Mouse (Mus musculus) c-Kit-positive CD71-negative TER-119-negative erythroid progenitor cells, embryonic 14.5 days (primary cell): Measurements from ENCODE around the gene Sardh.

Experiments
- DNase-seq: peaks from one replicate; pipeline ENCODE4 v3.0.0-alpha.2; 2013; ENCODE audit warnings: low read depth

The Sardh gene

GRCm38 (mm10) chr2:27248211-27248610 lies at the start of gene Sardh:
Gene Sardh (minus strand): TSS chr2:27248337.
- DNase-seq, result no peak

DNA sequence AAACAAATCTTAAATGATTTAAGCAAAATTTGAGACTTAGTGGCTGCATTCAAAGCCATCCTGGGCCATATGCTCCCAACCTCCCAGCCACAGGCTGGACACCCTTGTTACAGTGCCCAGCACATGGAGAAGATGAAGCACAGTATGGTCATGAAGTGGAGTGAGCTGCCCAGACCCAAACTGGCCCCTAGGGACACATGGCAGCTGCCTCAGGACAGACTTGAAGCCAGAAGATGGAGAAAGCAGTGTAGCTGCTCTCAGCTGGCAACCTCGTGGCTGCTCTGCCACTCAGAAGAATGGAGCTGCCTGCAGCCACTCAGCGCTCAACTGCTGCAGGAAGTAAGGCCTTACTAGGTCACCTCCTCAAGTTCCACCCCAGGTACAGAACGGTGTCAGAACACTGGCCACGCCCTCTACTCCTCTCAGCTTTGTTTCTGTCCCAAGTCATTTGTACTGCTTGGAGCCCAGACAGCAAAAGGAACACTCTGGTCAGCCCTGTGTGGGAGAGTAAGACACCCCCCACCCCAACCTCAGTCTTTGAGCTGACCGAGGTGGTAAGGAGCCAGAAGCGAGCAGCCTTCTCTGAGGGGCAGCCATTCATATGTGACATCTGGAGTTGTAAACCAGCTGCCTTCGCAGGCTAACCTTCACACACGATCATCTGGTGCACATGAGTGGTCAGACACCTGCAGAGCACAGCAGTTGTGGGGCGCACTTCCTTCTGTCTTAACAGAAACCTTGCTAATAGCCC lies 48.7 kb upstream of the Sardh start:
- DNase-seq, result no peak

DNA sequence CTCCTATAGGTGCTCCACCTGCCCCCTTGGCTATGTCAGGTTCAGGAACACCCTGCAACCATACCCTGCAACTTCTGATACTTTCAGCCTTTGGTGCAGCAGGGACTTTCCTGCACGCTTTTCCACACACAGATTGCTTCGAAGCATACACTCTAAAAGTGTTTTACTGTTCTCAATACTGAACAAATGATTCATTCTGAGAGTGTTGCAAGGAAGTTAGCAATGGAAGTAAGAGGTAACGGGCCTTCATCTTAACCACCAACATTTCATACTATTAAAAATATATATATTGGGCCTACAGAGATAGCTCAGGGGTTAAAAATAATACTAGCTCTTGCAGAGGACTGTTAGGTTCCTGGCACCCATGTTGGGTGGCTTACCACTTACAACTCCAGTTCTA lies 46.6 kb upstream of the Sardh start:
- no peak for DNase-seq

GRCm38 (mm10) chr2:27289019-27289418 lies 40.9 kb upstream of the Sardh start:
- peak; percentile 74 for DNase-seq

GRCm38 (mm10) chr2:27286971-27287710 lies 39.0 kb upstream of the Sardh start:
- no peak for DNase-seq

DNA sequence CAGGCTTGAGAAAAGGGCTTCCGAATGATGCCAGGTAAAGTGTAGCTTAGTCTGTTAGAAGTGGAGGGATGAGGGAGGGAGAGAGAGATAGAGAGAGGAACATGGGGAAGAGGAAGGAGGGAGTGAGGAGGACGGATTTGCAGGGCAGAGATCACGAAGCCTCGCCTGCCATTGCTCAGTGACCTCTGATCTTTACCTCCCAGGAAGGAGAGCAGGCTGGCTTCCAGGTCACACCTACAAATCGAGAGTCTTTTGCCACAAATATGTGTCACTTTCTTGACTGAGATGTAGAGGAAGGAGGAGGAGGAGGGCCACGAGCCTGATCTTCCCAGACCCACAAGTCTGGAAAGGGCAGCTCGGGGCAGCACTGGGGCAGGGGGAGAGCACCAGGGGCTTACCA lies 36.3 kb upstream of the Sardh start:
- no peak for DNase-seq

- no peak for DNase-seq
These were observed 33.6 kb upstream of the Sardh start for GRCm38 (mm10) chr2:27281771-27282170.

DNA sequence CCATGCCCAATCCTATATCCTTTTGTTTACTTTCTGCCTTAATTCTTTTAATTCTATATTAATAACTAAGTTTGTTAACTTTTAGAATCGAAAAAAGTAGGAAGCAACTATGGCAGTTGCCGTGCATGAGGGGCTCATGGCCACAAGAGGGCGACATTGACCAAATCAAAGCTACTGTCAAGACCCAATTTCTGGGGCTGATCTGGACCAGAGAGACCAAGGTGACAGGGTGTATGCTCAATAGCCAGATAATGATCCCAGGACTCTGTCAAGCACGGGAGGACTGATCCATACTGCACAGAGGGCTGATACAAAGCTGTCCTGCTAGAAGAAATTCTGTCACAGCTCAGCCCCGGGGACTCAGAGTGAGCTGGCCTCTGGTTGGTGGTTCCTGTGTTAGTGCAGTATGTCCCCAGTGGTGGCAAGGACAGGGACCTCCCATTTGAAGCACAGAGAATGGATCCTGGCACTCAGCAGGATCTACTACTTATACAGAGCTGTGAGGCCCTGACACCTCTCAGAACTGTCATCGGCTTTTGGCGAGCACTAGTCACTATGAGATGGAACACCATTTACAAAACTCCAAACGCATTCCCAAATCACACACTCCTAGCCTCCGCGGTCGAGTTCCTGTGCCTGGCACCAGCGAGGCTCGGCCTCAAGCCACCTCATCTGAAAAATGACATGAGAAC lies 32.9 kb upstream of the Sardh start:
- peak; percentile 42 for DNase-seq

GRCm38 (mm10) chr2:27278859-27279258 lies 30.7 kb upstream of the Sardh start:
- DNase-seq, result no peak

DNA sequence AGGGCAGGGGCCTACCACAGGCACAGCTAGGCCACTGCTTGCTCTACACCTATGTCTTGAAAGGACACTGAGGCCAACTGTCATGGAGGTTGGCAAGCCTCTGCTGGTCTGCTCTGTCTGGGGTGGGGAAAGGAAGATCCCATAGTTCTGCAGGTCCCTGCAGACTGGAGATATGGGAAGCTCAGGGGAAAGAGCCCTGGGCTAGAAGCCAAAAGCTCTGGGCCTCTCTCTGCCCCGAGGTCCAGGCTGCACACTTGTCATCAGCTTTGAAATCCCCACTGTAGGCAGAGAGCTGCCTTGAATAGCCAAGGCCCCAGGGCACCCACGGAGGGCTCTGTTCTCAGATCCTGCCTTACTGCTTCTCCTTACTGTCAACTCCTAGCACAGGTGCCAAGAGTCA lies 20.2 kb upstream of the Sardh start:
- no peak for DNase-seq

DNA sequence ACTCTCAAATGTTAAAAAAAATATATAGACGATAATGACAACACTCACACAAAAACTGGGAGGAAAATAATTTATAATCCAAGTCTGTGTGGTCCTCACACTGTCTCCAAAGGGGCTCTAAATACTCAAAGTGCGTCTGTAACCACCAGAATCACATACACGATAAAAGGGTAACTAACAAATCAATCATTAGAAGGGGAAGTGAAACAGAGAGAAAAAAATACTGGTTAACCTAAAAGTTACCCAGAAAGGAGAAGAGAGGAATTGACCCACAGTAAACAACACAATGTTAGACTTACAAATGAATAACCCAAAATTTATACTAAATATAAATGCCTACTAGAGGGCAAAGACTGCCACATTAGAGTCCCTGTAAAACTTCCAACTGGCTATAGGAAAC lies 17.7 kb upstream of the Sardh start:
- DNase-seq, result no peak

- no peak for DNase-seq
These were observed 14.8 kb upstream of the Sardh start for GRCm38 (mm10) chr2:27262984-27263383.

- DNase-seq, result no peak
These were observed 3.3 kb upstream of the Sardh start for GRCm38 (mm10) chr2:27251434-27251833.

DNA sequence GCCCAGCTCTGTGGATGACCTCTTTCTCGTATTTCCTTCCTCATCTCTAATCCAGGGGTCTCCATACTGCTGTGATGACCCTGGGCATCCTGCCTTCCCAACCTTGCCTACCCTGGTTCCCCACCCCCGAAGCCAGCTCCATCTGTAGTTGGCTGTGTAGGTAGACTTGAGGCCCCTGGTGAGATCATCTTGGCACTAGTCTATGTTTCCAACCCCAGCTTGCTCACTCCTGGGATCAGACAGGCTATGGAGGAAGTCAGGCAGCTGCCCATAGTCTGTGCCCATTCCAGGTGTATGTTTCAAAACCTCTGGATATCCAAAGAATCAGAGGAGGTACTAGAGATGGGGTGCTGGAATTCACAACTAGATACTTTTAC lies 662 bp downstream of the Sardh start:
- no peak for DNase-seq

GRCm38 (mm10) chr2:27246712-27247486 lies 1.2 kb downstream of the Sardh start:
- DNase-seq, result no peak

GRCm38 (mm10) chr2:27245947-27246346 lies 2.2 kb downstream of the Sardh start:
- no peak for DNase-seq

GRCm38 (mm10) chr2:27237342-27237741 lies 10.8 kb downstream of the Sardh start:
- DNase-seq, result peak; percentile 36

DNA sequence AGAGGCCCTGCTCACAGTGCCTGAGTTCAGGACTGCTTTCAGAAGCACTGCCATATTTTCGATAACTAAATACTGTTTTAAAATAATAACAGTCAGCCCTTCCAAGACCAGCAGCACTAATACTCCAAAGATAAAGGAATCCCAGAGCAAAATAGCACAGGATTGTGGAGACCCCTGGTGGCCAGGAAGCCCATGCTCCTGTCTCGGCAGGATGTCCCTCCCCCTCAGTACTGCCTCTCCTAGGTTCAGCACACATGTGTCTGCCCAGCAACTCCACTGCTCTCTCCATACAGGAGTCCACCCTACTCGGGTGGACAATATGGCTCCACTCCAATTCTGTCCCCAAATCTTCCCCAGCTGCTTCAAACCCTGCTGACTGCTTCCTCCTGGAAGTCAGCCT lies 12.4 kb downstream of the Sardh start:
- DNase-seq, result peak; percentile 32

DNA sequence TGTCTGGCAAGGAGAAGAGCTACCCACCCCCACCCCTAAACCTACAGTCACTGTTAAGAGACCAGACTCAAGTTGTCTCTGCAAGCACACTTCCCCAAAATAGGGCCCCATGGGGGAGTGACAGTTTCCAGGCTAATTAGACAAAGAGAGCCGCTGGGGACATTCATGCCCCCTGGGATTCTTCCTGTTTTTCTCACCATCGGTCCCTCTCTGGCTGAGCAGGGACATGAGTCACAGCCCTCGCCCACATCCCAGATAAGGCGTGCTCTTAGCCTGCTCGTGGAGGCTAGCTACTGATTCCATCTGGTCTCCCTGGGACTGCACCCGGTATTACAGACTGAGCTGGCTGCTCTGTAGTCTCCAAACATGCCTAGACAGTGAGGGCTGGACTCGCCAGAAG lies 15.8 kb downstream of the Sardh start:
- peak; percentile 84 for DNase-seq

GRCm38 (mm10) chr2:27229481-27230105 lies 18.5 kb downstream of the Sardh start:
- no peak for DNase-seq

- no peak for DNase-seq
These were observed 19.2 kb downstream of the Sardh start for GRCm38 (mm10) chr2:27228809-27229480.
